Mouse (Mus musculus): ENCODE results near the gene C2cd2. TPM values are rescaled to one million over a fixed set of nuclear protein-coding genes. Genes with fewer than 3 reads are reported as not detected.

Gene C2cd2
- total RNA-seq, 2 experiments from 2014 or later, result 26.5 to 35.1 TPM

GRCm38 (mm10) chr16:97814060-97814459 lies 148.3 kb downstream of the C2cd2 start:
- DNase-seq, result no peak

GRCm38 (mm10) chr16:97808881-97809280 lies 153.5 kb downstream of the C2cd2 start:
- DNase-seq, result no peak

DNA sequence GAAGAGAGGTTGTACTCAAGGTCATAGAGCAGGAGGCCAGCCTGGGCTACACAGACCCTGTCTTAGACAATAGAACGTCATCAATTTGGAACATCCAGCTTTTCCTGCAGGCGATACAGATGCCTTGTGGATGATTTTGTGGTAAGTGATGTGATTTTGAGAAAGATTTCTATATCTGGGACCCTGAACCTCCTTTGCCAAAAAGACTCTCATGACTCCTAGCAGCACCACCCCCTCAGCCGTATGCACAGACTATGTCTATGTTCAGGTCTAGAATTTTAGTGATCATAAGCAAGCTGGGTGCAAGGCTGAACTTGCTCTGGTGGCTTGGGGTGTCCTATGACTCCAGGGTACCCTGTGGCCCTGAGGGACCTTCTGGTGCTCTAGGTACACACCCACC lies 156.8 kb downstream of the C2cd2 start:
- DNase-seq, result no peak

Small RNA genes within 50 kb of the gene (microRNA-seq; reads per million reads assigned to microRNA genes)
- not detected for gene Mir6964

Other genes with a start within 250 kb of the C2cd2 start
- gene Ripk4, start 198.8 kb downstream of the C2cd2 start, total RNA-seq (2021), result under 1 TPM; 0.16 to 0.63 TPM
- 10 to 100 TPM; 10.1 to 11.8 TPM for gene Prdm15, start 110.7 kb downstream of the C2cd2 start, total RNA-seq (2021)
- gene Zbtb21, start within 50 bp of the C2cd2 start, total RNA-seq (2021), result 10 to 100 TPM; 38.1 to 52.1 TPM
- gene B230307C23Rik, start 34.7 kb upstream of the C2cd2 start, total RNA-seq (2021), result 10 to 100 TPM; 37.7 to 40.7 TPM
- 1 to 10 TPM; 7.2 to 9.4 TPM for gene A630089N07Rik, start 119.9 kb upstream of the C2cd2 start, total RNA-seq (2021)